Mouse (Mus musculus): ENCODE measurements around the gene Qrfpr.

The Qrfpr gene

GRCm38 (mm10) chr3:36221743-36222682, at the start of gene Qrfpr:
Qrfpr (minus strand) TSS chr3:36222313.
- no peak for DNase-seq (ENCODE audit: low spot score)

GRCm38 (mm10) chr3:36263873-36264272, 41.8 kb upstream of the Qrfpr start:
- DNase-seq (ENCODE audit: low spot score) = no peak

GRCm38 (mm10) chr3:36263265-36263664, 41.2 kb upstream of the Qrfpr start:
- no peak for DNase-seq (ENCODE audit: low spot score)

DNA sequence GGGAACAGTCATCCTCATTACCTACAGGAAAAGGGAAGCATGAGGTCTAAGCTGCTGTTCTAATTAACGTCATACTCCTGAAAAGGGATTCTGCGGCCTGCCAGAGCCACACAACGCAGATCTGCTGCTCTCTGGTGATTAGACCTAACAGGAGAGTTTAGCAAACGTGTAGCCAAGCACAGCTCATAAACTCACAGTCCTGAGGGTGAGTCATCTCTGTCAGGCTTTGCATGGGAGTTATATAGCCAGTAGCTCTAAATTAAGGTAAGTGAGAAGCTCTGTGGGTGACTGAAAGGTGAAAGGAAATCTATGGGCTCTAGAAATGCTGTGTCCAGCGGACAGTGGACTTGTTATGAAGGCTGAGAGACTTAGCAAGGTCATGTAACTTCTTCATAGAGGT, 28.5 kb upstream of the Qrfpr start:
- no peak for DNase-seq (ENCODE audit: low spot score)

GRCm38 (mm10) chr3:36248446-36248845, 26.3 kb upstream of the Qrfpr start:
- DNase-seq (ENCODE audit: low spot score) = no peak

GRCm38 (mm10) chr3:36229941-36230340, 7.8 kb upstream of the Qrfpr start:
- DNase-seq (ENCODE audit: low spot score) = no peak

DNA sequence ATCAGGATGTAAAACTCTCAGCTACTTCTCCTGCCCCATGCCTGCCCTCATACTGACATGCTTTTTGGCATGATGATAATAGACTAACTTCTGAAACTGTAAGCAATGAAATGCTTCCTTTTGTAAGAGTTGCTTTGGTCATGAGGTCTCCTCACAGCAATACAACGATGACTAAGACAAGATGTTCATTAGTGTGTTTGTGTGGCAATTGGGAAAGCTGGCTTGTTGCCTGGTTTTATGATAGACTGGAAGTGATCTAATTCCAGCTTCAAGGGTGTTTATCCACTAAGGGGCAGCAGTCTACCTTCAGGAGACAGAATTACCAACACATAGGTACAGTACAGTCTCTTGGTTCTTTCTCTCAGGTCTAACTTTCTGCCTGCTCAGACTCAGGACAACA, 5.1 kb upstream of the Qrfpr start:
- no peak for DNase-seq (ENCODE audit: low spot score)

GRCm38 (mm10) chr3:36223361-36223760, 1.2 kb upstream of the Qrfpr start:
- no peak for DNase-seq (ENCODE audit: low spot score)

DNA sequence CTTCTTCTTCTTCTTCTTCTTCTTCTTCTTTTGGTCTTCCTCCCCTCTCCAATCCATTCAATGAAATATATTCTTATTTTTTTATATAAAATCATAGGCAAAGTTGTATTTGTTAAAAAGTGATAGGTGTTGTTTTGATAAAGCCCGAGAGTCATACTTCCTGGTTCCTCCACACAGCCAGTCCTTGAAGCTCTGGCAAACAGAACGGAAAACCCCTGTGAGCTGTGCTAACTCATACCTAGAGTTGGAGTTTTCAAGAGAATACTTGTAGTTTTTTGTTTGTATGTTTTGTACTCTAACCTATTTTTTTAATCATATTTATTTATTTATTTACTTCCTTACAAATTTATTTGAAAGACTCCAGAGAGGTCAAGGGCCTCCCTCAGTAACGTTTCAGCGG, 9.4 kb downstream of the Qrfpr start:
- no peak for DNase-seq (ENCODE audit: low spot score)

GRCm38 (mm10) chr3:36210939-36211338, 11.2 kb downstream of the Qrfpr start:
- DNase-seq (ENCODE audit: low spot score) = no peak

DNA sequence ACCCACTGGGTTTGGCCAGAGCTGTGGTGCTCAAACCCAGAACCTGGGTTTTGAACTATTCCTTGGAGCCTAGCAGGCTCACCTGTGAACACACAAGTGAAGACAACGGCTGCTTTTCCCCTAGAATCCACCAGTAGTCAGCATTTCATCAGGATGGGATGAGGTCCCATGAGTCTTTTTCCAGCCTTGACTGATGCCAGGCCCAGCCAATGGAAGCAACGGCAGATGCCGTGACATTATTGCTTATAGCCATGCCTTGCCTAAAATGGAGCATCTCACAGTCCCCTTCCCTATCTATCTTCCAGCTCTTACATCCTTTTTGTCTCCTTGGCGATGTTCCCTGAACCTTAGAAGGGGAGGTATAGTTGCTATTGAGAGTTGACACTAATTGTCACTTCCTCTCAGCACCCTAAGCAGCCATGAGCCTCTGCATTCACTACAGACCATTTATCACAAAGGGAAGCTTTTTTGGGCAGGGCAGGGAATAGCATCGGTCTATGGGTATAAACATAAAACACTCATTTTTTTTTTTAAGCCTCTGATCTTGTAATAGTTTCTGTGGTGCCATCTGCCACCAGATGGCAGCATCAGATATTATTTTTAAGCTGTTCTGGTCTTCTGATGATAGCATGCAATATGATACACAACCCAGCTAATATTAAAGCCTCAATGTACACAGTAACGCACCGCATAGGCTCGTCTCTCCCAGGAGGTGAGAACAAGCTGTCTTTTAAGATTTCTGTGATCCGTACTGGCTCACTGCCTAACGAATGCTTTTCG, 12.1 kb downstream of the Qrfpr start:
- DNase-seq (ENCODE audit: low spot score) = peak; percentile 20

DNA sequence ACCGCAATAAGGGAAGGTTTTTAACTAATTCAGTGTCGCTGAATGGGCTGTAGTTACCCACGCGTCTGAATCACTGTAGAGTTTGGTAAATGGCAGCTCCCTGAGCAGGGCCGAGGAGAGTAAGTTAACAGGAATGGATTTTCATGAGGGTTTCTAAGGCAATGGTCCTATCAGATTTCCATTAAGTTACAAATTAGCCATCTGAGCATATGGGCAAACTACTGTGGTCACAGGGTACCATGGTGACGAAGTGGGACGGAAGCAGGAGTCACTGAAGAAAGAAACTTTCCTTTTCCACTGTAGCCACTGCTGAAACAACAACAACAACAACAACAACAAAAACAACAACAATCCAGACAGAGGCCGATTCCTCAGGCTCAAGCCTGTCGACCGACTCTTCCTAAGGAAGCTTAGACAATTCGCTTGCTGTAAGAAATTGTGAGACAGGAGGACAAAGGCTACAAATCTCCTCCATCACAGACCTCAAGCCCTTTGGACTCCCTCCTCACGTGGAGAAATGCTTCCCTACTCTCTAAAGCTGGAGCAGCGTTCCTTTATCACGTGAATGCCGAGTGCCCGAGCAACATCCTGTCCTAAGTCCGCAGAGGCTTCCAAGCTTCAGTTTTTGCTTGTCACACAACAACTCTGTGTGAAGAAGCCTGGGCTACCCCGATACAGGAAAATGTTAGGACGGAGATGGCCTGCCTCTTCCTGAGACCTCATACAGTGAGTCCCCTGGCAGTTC, 14.4 kb downstream of the Qrfpr start:
- DNase-seq (ENCODE audit: low spot score) = no peak

DNA sequence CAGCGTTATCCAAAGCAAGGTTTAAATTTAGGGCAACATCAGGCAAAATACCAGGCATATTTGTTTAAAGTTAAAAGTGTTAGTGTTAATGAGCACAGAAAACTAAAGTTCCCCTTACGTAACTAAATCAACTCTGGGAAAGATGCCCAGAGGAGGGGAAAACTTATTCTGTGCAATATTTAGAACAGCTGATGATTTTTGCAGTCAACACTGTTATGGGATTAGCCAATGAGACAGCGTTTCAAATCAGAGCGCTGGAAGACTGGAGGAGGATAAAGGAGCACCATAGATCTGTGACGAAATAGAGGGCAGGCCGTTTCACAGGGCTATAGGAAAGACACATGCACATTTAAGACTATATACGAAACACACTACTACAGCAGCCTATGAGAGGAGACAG, 19.2 kb downstream of the Qrfpr start:
- no peak for DNase-seq (ENCODE audit: low spot score)

DNA sequence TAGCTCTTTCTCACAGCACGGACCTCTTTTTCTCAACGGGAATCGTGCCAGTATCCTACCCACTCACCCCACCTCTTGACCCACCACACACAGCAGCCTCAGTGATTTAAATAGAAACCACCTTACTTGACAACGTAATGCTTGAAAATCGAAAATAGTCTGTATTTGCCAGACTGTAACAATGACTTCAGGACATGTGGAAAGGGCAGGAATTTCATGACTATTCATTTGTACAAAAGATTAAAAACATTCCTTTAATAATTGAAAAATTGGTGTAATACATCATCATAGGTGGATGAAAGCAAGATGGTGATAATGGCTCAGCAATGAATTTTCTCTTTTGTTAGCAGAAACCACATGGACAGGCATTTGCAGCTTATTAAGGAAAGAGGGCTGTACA, 21.0 kb downstream of the Qrfpr start:
- DNase-seq (ENCODE audit: low spot score) = no peak

GRCm38 (mm10) chr3:36189243-36189642, 32.9 kb downstream of the Qrfpr start:
- no peak for DNase-seq (ENCODE audit: low spot score)

GRCm38 (mm10) chr3:36186510-36186909, 35.6 kb downstream of the Qrfpr start:
- no peak for DNase-seq (ENCODE audit: low spot score)

GRCm38 (mm10) chr3:36181519-36181918, 40.6 kb downstream of the Qrfpr start:
- peak; percentile 58 for DNase-seq (ENCODE audit: low spot score)

DNA sequence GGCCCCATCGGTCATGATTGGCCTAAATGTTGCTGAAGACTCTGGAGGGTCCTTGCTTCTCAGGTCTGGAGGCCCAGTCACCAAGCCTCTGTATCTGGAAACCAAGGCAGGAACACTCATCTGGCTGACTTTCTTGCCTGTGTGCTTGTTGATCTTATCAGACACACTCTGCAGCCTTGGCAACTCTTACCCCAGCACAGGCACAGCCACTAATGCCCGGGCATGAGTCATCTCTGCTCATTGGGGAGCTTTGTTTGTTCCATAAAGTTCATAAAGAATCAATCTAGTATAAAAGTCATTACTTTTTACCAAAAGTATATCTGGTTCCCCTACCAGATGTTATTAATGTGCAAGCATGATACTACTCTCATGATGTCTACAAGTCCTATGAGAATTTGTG, 48.4 kb downstream of the Qrfpr start:
- peak; percentile 49 for DNase-seq (ENCODE audit: low spot score)

DNA sequence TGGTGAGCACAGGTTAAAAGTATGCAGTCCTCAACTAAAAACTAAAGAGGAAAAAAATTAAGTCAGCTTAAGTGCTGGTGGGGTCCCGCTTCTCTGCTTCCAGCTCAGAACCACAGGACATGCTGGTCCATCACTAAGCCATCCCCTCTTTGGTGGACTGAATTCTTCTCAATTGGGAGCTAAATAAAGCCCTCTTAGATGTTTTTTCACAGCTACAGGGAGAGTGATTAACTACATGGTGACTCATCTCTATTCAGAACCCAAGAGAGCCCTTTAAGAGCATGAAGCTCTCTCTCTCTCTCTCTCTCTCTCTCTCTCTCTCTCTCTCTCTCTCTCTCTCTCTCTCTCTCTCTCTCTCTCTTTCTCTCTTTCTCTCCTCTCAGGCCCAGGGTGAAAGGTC, 50.8 kb downstream of the Qrfpr start:
- DNase-seq (ENCODE audit: low spot score) = no peak

DNA sequence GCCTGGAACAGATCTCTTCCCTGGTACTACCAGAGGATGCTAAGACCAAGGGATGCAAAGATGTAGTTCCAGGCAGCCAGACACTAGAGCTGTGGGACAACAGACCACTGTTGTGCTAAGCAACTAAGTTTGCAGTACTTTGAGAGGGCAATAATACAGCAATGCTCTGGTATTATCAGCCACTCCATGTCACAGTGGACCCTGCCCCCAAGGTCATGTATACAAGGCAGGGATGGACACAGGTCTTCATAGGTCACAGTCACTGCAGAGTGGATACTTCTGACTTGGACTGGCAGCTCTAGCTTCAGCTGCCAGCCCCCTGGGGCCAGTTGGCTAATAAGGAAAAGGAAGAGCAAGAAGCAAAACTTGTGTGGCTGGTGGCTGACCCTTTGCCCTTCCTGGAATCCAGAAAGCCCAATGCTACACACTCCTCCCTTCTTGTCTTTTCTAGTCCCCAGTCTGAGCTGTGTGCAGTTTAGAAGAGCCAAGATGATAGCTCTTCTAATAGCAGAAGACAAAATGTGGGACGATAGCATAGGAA, 51.4 kb downstream of the Qrfpr start:
- DNase-seq (ENCODE audit: low spot score) = no peak

DNA sequence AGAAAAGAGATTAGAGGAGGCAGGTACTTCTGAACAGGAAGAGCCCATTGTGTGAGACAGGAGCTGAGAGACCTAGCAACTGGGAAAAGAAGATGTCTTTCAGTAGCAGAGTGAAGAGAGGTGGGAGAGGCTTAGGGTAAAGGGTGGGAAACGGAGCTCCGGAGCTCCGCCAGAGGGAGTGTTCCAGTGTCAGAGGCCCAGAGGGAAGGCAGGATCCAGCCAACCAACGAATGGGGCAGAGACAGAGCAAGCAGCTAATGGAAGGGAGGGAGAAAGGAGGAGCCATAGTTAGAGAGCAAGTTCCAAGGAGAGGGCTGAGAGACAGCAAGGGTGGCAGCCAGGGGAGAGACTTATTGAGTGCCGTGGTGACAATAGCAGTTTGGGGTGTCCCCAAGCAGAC, 66.8 kb downstream of the Qrfpr start:
- DNase-seq (ENCODE audit: low spot score) = no peak

All from urinary bladder, postnatal 14 days (tissue).